Mouse (Mus musculus) frontal cortex, postnatal 10 days (tissue): ENCODE measurements around the gene Syt15.

Source experiments
- DNase-seq, 2 experiments: peaks; one replicate each; pipeline ENCODE4 v3.0.0; 2022; ENCODE audit warnings: low spot score in 2 of 2, mixed read lengths in 1 of 2

Syt15 gene

GRCm38 (mm10) chr14:34219295-34219694, at the start of gene Syt15:
Gene Syt15 (plus strand): TSS chr14:34219595.
- no peak for DNase-seq

- no peak for DNase-seq
These were observed 48.3 kb upstream of the Syt15 start for GRCm38 (mm10) chr14:34171107-34171506.

- DNase-seq = peak; percentile 29 to 65
These were observed 40.0 kb upstream of the Syt15 start for GRCm38 (mm10) chr14:34179351-34179750.

GRCm38 (mm10) chr14:34183101-34183500, 36.3 kb upstream of the Syt15 start:
- no peak for DNase-seq

GRCm38 (mm10) chr14:34188629-34189028, 30.8 kb upstream of the Syt15 start:
- DNase-seq = peak in 1 of 2 experiments; percentile 25

GRCm38 (mm10) chr14:34190361-34190760, 29.0 kb upstream of the Syt15 start:
- no peak for DNase-seq

- no peak for DNase-seq
These were observed 25.5 kb upstream of the Syt15 start for GRCm38 (mm10) chr14:34193879-34194278.

GRCm38 (mm10) chr14:34195466-34195865, 23.9 kb upstream of the Syt15 start:
- no peak for DNase-seq

GRCm38 (mm10) chr14:34196706-34197105, 22.7 kb upstream of the Syt15 start:
- no peak for DNase-seq

- peak in 1 of 2 experiments; percentile 28 for DNase-seq
These were observed 18.6 kb upstream of the Syt15 start for GRCm38 (mm10) chr14:34200738-34201230.

- peak; percentile 28 to 29 for DNase-seq
These were observed 18.0 kb upstream of the Syt15 start, which contains the start of gene Gprin2 for GRCm38 (mm10) chr14:34201231-34202035. Gene Gprin2 (minus strand): TSS chr14:34201653.

GRCm38 (mm10) chr14:34207996-34208395, 11.4 kb upstream of the Syt15 start:
- DNase-seq = no peak

- DNase-seq = peak in 1 of 2 experiments; percentile 25
These were observed 10.7 kb upstream of the Syt15 start for GRCm38 (mm10) chr14:34208651-34209050.

- DNase-seq = no peak
These were observed 10.3 kb upstream of the Syt15 start for GRCm38 (mm10) chr14:34209080-34209479.

GRCm38 (mm10) chr14:34209942-34210341, 9.5 kb upstream of the Syt15 start:
- no peak for DNase-seq

GRCm38 (mm10) chr14:34215451-34216127, 3.8 kb upstream of the Syt15 start:
- no peak for DNase-seq

GRCm38 (mm10) chr14:34219786-34220198, 397 bp downstream of the Syt15 start:
- no peak for DNase-seq

- DNase-seq = no peak
These were observed 1.0 kb downstream of the Syt15 start for GRCm38 (mm10) chr14:34220426-34220825.

GRCm38 (mm10) chr14:34221416-34222077, 2.2 kb downstream of the Syt15 start:
- DNase-seq = no peak

- no peak for DNase-seq
These were observed 4.0 kb downstream of the Syt15 start for GRCm38 (mm10) chr14:34223362-34223898.

GRCm38 (mm10) chr14:34225986-34226385, 6.6 kb downstream of the Syt15 start:
- no peak for DNase-seq

GRCm38 (mm10) chr14:34226566-34226965, 7.2 kb downstream of the Syt15 start:
- DNase-seq = no peak
